Mouse (Mus musculus) ovary, postnatal 36 days (tissue): ENCODE measurements at regions not wholly inside any gene's neighbourhood (a gene's known extent, or its start where the extent isn't known, plus 50 kb on each side); places are given as distances from the start of the nearest gene placed in this dataset.

Experiments
- DNase-seq: peaks from one replicate; pipeline ENCODE4 v3.0.0; 2022; ENCODE audit warnings: low spot score, mixed read lengths

DNA sequence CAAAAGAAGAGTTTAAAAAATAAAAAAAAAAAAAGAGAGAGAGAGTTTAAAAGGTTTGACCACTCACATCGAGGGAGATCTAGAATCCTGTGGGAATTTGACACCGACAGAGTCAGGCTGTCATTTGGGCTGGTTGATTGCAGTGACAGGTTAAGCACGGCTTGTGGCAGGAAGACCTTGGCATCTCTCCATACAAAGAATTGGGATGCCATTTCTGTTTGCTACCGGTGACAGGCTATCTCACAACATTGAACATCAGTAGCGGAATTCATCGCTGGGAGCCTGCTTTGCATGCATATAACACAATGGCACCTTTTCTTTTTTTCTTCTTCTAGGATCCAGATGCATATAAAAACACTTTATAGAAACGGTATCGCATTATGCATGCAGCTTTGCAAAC lies 53.7 kb upstream of the Gm26657 start:
- no peak for DNase-seq

- DNase-seq: no peak
Observed at GRCm38 (mm10) chr4:56685696-56686095, 54.2 kb upstream of the Gm26657 start.

DNA sequence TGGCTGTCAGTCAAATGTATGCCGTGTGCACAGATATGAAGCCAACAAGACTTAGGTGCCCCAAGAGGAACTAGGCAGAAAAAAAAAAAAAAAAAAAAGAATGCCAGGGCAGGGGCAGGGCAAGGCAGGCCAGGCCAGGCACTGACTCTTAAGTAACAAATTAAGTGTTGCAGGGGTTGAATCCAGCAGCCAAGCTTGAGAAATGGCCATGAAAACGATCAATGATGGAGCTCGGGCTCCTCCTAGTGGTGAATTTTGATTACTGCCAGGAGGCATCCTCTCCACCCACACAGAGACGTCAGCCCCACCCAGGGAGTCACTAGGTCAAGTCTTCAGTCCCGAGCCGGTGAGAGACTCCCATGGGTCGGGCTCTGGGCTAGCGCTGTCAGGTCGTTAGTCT lies 54.7 kb upstream of the Gm26657 start:
- DNase-seq: peak; percentile 78

DNA sequence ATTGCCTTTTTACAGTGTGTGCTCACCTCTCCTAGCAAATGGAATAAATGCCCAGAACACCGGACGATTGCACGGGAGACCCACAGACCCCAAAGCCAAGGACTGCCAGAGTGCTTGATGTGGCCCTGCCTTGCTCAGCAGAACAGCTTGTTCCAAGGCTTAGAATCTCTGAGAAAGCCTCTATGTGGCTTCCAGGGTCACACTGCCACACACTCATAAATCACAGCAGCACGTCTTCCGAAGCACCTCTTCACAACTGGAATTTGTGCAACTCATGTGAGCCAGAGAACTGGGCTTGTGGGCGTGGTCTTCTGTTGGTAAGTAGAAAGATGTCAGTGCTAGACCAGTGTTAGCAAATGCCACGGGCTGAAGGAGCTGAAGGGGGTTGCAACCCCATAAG lies 55.8 kb upstream of the Gm26657 start:
- no peak for DNase-seq

DNA sequence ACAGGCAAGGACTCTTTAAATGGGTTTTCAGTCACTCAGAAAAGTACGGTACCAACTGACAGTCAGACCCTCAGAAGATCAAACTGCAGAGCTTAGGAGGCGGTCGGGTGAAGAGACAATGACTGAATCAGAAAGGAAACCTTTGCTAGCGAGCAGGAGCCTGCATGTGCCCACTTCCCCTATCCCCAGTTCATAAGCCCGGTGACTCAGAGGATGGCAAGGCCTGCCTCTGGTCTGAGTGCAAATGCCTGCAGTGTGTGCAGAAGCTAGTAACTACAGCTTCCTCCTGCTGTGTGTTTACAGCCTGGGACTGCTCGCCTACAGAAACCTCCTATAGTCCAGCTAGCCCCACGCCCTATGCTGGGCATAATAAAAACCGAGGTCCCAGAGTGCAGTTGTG lies 58.7 kb upstream of the Gm26657 start:
- DNase-seq: no peak

GRCm38 (mm10) chr4:56673868-56674267 lies 66.0 kb upstream of the Gm26657 start:
- no peak for DNase-seq

- DNase-seq: no peak
Observed at GRCm38 (mm10) chr4:56664921-56665320, 74.9 kb upstream of the Gm26657 start.

DNA sequence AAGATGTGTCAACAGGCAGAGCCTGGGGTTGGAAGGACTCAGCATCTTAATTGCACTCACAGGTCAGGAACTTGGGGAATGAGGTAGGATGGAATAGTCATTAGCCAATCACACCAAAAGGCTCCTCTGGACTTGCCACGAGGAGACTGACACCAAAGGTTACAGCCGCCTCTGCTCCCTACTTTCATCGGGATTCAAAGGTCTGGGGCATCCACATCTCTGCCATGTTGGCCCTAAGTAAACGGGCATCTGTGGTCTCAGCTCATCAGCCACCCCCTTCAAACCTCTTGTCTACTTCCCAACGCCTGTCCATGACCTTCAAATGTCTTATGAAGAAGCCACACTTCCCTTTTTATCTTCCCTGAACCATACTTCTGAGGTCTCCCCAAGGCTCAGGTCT lies 78.1 kb upstream of the Gm26657 start:
- DNase-seq: no peak

- DNase-seq: no peak
Observed at GRCm38 (mm10) chr4:56657046-56657445, 82.8 kb upstream of the Gm26657 start.

DNA sequence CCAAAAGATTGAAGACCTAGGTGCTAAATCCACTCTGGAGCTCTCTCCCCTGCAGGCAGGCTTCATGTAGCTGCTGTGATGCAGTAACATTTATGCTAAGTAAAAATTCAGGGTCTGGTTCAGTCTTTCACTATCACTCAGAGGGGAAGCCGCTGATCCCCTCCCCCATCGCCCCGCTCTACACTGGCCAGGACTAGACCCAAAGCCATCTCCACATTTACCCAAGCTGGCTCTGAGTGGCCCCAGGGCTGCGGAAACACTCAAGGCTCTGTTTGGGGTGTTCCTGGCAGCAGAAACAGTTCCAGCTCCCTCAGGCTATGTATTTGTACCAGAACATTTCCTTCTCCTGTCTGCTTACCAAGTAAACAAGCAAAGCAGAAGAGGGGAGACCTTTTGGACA lies 85.5 kb upstream of the Gm26657 start:
- DNase-seq: no peak

GRCm38 (mm10) chr4:56652819-56653218 lies 87.1 kb upstream of the Gm26657 start:
- no peak for DNase-seq

DNA sequence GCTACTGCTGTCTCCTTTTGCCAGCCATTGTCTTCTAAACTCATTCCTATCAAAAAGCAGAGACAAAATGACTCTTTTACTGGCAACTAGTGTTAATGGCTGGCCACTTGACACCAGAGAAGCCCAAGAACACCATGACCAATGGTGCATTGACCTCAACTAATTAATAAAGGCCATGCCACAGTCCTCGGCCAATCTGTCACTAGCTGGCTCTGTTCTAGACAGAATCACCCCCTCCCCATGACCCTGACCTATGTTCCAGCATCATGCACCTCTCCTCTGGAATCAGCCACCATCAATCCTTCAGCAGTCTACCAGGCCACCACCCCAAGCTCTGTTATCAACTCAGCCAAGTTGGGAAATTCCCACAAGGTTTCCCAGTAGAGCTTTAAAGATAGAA lies 90.1 kb upstream of the Gm26657 start:
- no peak for DNase-seq

DNA sequence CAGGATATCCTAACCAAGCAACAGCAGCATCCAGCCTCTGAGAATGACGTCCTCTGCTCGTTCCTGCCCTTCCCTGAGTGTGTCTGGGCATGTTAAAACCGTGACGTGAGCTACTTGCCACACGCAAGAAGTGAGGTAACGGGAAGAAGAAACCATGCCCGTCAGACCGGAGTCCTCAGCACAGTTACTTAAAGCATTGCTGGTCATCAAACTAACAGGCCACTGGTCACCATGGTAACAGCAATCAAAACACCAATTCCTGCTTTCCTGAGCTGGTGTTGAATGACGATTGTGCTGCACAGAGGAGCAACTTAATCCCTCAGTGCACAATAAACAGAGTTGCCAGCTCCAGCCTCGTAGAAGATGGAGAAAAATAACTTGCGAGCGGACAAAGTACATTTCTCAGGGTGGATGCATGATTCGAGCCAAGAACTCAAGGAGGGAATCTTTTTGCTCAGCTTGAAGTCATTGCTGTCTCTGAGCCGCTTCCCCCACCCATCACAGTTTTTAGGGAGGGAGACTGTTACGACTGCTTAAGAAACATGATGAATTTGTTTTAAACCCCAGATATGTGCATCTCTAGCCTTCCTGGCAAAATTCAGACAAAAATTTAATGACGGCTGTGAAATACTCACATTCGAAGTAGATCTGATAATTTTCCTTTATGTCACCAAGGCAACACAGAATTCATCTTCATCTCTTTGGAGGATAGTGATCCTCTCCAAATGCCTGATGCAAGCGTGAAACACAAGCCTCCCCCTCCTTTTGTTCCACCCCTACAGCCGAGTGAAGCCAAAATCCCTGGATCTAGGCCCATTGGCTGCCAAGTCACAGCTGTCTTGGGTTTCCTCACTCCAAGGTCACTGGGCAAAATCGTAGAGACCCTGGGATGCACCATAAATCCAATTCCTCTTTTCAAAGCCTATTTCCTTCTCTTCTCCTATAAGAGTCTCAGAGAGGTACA lies 95.6 kb upstream of the Gm26657 start:
- no peak for DNase-seq

DNA sequence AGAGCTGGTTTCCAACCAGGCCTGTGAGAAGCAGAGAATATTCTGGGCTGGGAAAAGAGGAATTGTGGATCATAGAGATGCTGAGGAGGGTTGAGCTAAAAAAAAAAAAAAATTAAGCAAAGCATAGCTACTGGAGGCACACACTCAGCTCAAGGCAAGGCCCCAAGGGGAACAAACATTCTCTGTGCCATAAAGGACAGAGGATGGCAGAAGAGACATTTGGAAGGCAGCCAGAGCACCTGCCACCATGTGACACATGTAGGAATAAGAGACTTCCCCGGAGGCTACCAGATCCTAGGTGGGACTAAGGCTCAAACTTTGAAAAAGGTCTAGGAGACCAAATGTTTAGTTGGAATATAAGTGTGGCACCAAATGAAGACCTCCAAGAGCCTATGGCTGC lies 96.4 kb upstream of the Gm26657 start:
- DNase-seq: no peak

DNA sequence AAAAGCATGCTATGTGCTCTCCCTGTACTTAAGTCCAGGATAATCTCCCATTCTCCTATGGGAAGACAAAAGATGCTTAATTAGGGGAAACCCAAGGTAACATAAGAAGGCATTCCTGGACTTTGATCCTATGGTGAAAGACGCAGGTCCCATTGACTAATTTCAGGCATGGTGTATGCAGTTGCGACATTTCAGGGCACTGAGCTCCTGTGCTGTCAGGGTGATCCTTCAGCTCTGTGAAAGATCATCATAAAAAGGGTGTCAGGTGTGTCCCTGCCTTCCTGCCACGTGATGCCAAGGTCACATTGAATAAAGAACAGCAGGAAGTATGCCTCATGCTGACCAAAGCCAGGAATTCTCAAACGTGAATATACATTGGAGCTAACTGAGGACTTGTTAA lies 100.2 kb upstream of the Gm26657 start:
- no peak for DNase-seq

DNA sequence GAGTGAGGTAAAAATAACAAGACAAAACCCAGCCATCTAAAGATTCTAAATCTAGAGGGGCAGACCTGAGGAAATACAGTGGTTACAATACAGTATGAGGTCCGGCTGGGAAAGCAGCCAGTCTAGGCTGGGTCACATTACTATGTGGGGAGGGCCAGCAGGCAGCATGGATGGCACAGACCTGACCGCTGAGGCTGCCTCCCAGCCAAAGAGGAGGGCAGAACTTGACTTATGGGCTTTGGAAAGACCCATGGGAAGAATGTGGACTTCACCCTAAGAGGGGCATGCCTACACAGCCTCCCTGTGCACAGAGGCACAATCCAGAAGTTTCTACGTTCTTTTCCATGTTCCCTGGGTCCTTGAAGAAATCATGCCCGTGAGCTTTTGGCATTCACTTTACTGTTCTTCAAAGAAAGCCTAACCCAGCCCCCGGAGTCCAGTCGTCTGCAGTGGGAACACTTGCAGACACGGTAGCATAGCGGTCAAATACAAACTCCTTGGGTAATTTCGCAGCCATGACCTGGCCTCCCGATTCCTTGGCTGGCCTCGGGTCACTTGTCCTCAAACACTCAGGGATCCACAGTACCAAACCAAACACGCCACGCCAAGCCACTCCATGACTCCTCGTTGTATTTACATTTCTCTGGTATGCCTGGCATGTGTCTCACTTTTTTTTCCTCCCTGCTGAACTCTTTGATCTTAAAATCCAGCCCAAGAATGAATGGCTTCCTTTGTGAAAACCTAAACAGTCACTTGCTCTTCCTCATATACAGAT lies 101.0 kb upstream of the Gm26657 start:
- no peak for DNase-seq

DNA sequence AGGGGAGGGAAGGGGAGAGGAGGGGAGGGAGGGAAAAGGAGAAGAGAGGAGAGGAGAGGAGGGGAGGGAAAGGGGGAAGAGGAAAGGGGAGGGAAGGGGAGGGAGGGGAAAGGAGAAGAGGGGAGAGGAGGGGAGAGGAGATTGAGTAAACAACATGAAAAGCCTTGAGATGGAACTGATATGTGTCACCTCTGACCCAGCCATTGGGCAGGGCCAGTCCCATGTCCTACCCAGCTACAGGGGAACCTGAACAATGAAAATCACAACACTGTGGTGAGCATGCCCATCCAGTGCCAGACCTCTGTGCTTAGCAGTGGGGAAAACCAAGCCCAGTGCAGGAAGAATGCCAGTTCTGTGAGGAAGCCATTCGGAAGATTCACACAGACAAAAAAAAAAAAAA lies 103.6 kb upstream of the Gm26657 start:
- no peak for DNase-seq

- no peak for DNase-seq
Observed at GRCm38 (mm10) chr4:56633528-56633927, 106.3 kb upstream of the Gm26657 start.

DNA sequence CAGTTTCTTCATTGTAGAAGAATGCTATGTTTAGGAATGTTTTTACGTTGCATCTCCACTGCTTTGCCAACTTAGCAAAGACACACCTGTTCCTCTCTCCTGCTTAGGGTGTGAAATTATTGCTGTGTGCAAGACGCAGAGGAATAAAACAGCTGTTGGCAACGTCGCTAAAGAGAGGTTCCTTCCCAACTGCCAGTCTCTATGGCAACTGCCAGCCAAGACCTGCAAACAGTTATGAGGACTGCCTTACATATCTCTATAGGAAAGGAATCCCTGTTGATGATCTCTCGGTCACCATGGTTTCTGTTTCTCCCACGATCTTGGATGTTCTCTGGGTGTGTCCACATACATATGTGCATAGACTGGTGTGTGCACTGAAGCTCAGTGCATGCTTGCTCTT lies 109.6 kb upstream of the Gm26657 start:
- no peak for DNase-seq

- DNase-seq: no peak
Observed at GRCm38 (mm10) chr4:56627206-56627605, 112.7 kb upstream of the Gm26657 start.

GRCm38 (mm10) chr4:56621782-56622181 lies 118.1 kb upstream of the Gm26657 start:
- no peak for DNase-seq

DNA sequence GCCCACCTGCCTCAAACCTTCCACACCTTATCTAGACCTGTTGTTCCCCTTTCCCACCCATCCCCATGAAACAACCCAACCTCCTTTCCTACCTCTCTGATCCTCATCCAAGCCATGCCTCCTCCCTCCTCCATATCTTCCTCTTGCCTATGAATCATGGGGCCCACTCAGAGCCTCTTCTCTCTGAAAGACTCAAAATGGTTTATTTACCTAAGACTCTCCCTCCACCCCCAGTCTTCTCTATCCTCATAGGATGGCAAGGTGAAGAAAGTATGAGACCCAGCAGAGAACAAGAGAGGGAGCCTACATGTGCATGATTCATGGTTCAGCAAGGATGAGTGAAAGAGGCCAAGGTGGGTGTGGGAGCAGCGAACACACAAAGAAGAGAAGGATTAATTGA lies 118.5 kb upstream of the Gm26657 start:
- DNase-seq: no peak

DNA sequence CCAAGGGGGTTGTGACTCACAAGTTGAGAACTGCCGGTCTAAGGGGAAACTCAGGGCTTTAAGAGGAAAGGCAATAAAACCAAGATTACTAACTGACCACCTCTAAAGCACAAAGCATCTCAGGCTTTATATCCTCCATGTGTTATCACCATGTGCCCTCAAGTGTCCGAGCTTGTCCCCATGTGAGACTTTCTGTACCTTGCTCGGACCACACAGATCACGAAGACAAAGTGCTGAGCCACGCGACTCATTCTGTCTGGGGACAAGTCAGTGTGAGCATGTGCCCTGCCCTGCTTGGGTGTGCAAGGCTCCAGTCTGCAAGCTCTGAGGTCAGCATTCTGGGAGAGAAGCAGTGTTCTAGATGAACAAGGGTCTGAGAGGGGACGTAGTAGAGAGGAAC lies 119.2 kb upstream of the Gm26657 start:
- DNase-seq: no peak
